Mouse (Mus musculus) yolk sac, embryonic 10.5 days (tissue): Measurements from ENCODE around the gene Mapkapk2.
"Not testable (repeated sequence)": the region's sequence is repeated elsewhere in the genome, so short reads cannot be mapped to it uniquely, and the experiment has no call there.

Experiments
- DNase-seq: peaks from one replicate; pipeline ENCODE4 v3.0.0-alpha.2; 2017; ENCODE audit warnings: low spot score

Mapkapk2 gene

DNA sequence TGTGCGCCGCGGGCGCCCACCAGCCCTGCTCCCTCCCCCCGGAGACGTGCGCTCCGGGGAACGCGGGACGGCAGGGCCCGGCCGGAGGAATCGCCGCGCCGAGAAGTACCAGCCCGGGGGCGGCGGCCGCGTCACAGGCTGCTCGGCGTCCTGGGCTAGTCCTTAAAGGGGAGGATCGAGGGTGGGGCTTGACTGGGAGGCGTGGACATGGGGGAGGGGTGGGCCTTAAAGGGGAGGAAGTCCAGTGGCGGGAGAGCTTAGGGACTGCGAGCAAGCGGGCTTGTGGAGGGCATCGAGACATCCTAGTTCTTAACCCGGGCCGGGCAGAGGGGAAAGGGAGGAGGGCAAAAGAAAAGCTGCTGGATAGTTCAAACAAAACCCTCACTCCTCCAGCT, at the start of gene Mapkapk2:
Gene Mapkapk2 (minus strand): TSS at position 127 of the 395 bp plus-strand sequence.
- peak; percentile 97 for DNase-seq

- no peak for DNase-seq
Observed at GRCm38 (mm10) chr1:131146181-131146614, 48.6 kb upstream of the Mapkapk2 start.

DNA sequence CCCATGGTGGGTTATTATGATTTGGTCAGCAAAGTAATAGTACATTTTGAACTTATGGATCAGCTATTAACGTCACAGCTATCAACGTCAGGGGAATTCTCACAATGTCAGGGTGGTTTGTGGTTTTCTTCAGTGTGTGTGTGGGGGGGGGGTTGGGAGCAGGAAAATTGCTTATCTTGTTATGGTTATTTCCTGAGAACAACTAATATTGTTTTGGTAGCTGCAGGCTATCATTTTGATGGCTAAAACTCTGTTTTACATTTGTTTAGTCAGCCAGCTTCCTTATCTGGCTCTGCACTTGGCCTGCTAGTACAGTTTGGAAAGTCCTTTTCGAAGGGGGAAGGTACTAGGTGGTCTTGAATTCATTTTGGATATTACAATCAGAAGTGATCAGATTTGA, 47.6 kb upstream of the Mapkapk2 start:
- not testable (repeated sequence) for DNase-seq

- DNase-seq: no peak
Observed at GRCm38 (mm10) chr1:131142472-131142871, 44.8 kb upstream of the Mapkapk2 start.

GRCm38 (mm10) chr1:131141449-131141848, 43.8 kb upstream of the Mapkapk2 start:
- no peak for DNase-seq

GRCm38 (mm10) chr1:131139102-131140095, 41.8 kb upstream of the Mapkapk2 start:
- DNase-seq: peak; percentile 47

DNA sequence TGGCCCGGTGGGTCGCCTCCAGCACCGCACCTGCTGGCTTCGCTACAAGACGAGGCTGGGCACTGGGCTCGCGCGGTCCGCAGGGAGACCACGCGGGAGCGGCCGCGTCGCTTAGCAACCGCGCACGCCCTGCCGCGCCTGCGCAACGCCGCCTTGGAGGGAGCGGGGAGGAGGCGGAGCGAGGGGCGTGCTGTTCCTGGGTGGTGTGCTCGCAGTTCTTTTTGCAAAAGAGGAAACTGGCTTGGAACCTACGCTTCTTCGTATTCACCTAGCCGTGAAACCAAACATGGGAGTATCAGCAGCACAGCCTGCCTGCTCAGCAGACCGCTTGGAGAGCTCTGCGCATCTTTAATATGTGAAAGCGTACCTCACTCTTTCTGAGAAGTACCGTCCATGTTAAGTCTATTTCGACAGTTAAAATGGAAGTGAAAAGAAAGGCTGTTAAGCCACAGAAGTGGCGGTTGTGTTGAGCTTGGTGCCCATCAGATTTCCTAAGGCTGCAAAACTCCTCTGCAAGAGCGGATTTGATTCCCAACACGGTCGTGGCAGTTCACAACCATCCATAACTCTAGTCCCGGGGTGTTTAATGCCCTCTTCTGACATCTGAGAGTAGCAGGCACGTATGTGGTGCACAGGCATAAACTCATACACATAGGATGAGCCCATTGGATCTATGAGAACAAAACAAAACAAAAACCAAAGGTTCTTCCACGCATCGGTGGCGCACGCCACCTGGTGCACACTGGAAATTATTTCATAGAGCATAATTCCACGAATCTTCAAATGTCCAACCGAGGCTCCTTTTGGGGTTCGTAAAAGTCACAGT, 40.8 kb upstream of the Mapkapk2 start, which contains the start of gene Dyrk3:
Gene Dyrk3 (minus strand): TSS at position 150 of the 826 bp plus-strand sequence.
- DNase-seq: peak; percentile 90

DNA sequence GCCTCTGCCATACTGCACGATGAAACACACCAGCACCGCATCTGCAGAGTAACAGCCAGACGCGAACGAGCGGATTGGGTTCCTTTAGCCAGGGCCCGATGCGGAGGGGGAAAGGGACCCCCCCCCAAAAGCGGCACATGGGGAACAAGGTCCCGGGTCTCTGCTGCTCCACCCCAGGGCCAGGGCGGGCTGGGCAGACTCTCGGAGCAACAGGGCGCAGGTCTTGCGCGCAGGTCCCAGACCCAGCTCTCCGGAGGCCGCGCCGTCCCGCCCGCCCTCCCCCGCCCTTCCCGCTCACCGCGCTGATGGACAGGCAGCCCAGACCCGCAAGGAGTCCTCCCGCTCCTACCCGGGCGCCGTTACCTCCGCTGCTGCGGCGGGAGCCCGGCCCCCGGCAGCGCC, 40.1 kb upstream of the Mapkapk2 start:
- no peak for DNase-seq

DNA sequence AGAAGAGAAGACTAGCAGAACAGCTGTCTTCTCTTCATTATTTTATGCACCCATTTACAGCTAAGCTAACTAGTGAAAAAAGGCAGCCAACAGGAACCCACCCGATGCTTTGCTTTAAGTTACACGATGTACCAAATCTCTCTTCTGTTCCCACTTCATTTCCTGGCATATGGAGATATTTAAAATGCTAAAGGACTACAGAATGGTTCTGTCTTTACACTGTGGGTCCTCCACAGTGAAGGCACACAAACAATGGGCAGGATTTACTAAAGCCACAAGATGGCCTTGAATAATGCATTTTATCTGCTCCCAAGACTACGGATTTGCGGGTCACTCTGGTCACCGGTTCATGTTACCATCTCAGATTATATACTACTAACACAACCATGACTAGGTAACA, 39.5 kb upstream of the Mapkapk2 start:
- DNase-seq: no peak

DNA sequence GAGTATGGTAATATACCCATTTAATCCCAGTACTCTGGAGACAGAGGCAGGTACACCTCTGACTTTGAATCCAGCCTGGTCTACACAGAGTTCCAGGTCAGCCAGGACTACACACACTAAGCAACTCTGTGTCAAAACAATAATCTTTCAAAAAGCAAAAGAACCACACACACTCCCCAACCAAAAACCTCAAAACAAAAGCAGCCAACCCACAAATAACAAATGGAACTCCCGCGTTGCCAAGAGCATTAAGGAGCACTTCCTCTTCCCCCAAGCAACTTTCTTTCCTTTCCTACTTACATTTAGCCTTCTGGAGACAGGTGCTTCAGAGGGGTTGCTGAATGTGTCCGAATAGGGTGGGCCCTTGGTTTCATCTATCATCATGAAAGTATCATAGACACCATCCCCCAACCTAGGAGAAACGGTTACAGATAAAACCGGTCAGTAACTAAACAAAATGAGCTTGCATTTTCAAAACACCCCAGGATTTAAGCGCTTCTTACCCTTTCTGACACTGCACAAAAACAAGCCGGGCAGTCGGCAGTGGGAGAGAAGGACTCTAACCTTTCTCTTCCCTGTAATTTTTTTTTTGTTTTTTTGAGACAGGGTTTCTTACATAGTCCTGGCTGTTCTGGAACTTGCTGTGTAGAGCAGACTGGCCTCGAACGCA, 38.5 kb upstream of the Mapkapk2 start:
- no peak for DNase-seq

- no peak for DNase-seq
Observed at GRCm38 (mm10) chr1:131134942-131135522, 37.4 kb upstream of the Mapkapk2 start.

GRCm38 (mm10) chr1:131134231-131134630, 36.6 kb upstream of the Mapkapk2 start:
- no peak for DNase-seq

DNA sequence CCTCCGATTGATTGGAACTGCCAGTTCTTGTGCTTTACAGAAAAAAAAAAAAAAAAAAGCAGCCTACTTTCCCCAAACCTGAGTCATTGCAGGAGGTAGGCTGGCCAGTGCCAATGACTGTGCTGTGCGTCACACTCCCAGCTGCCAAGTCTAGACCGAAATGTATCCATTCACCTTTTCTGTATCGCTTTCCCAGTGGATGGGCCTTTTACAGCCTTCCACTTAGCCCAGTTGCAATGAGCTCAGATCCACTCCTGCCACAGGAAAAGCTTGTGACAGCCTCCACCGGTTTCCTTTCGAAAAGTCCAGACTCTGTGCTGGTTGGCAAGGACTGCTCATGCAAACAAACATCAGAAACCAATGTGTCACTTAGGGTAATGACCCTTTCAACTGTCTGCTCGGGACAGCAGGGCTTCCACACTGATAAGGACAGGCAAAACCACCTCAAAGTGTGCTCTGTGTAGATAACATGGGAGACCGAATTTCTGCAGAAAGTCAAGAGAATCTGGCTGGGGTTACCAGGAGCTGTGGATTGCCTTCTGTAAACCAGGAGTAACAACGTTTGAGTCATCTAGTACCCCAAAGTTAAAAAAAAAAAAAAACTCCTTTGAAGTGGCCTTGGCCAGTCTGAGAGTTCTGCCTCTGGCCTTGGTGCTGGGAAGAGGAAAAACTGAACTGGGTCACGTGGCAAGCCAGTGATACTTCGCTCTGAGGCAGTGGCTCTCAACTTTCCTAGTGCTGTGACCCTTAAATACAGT, 28.5 kb upstream of the Mapkapk2 start:
- DNase-seq: peak; percentile 28

- peak; percentile 7 for DNase-seq
Observed at GRCm38 (mm10) chr1:131123522-131124265, 26.1 kb upstream of the Mapkapk2 start.

GRCm38 (mm10) chr1:131121987-131122386, 24.4 kb upstream of the Mapkapk2 start:
- DNase-seq: no peak

DNA sequence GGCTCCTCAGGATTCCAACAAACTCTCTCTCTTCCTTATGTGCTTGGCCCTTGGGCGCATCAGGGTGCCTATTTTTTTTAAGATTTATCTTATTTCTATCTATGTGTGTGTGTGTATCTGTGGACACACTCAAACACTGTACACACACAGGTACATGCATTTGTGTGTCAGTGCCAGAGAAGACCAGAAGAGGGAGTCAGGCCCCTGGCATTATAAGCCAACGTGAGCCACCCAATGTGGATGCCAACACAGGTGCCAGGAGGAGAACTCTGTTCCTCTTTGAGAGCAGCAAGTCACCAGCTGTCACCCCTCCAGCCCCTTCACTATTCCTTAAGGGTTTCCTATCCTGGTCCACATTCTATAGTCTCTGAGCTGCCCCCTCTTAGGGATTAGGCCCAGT, 21.4 kb upstream of the Mapkapk2 start:
- DNase-seq: no peak

DNA sequence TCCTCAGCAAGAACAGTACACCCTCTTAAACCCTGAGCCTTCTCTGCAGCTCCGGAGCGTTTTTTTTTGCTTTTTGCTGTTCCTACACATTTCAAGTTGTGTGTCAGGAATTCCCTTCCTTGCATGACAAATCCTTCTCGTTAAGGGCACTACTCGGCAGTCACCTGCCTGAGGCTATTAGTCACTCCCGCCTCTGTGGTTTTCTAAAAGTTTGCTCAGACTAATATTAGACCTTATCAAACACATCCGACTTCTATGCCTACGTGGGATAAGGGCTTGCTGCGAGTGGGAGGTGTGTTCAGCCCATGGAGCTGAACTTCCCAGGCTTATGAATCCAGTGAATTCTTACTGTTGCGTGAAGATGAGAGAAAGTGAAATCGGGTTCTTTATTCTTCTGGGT, 20.9 kb upstream of the Mapkapk2 start:
- DNase-seq: no peak

DNA sequence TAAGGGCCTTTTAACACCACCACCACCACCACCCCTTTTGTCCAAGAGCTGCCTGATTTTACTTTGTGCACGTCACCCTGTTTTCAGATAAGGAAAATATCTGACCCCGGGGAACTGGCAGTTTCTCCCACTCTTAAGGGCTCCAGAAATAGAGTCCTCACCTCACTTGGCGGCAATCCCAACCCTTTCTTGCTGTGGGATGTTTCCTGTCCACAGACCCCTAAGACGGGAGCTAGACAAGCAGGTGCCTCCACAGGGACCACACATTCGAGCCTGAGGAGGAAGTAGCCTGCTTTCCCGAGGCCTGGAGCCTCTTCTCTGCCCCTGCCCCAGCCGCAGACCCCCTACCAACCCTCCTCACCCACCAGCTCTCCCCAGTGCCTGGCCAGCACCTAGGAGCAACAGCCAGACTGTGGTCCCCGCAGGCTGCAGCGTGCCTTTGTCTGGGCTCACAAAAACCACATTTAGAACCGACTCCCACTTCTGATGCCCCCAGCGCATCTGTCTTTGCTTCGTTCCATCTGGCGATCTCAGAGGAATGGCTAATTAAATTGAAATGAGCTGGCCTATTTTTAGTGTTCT, 18.9 kb upstream of the Mapkapk2 start:
- no peak for DNase-seq

- DNase-seq: peak; percentile 25
Observed at GRCm38 (mm10) chr1:131115932-131116331, 18.3 kb upstream of the Mapkapk2 start.

DNA sequence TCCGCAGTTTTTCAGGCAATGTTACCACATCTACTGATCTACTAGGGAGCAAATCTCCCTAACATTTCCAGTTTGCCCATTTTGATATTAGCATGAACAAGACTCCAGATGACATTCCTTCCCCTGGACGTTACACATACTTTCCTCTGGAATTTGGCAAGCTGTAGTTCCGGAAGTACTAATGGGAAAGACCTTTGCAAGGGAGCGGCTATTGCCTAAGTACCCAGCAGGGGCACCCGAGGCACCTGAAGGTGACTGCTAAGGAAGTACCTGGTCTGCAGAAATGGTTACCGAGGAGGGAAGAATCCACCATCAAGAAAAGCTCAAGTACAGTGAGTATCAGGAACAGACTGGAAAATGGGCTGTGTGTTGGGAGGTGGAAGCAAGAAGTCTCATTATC, 14.9 kb upstream of the Mapkapk2 start:
- no peak for DNase-seq
